Mouse (Mus musculus) lung, embryonic 15.5 days (tissue): Measurements from ENCODE around the gene Rnft2. TPM values are rescaled to one million over a fixed set of nuclear protein-coding genes. Genes with fewer than 3 reads are reported as not detected.

Experiments used
- ATAC-seq: fragments of 200-750 bp; cut with Nextera tagmentation; 2 replicates; pipeline ENCODE4 v1.8.0; 2017; ENCODE audit warnings: moderate number of reproducible peaks, borderline replicate concordance; ENCODE audit not compliant: low FRiP score, low TSS enrichment; ENCODE audit errors: extremely low read depth
- H3K27ac ChIP-seq: fragments of 300-500 bp; sonication (generic); 2 replicates; pipeline ENCODE4 v1.5.1; 2015; ENCODE audit warnings: moderate library complexity, mild to moderate bottlenecking, inconsistent platforms
- H3K27me3 ChIP-seq: fragments of 300-500 bp; sonication (generic); 2 replicates; pipeline ENCODE4 v1.6.1; 2015; ENCODE audit warnings: inconsistent platforms
- H3K36me3 ChIP-seq: fragments of 300-500 bp; sonication (generic); 2 replicates; pipeline ENCODE4 v1.6.1; 2015; ENCODE audit warnings: inconsistent platforms
- H3K4me1 ChIP-seq: fragments of 300-500 bp; sonication (generic); 2 replicates; pipeline ENCODE4 v1.6.1; 2015; ENCODE audit warnings: inconsistent platforms
- H3K4me2 ChIP-seq: fragments of 300-500 bp; sonication (generic); 2 replicates; pipeline ENCODE4 v1.6.1; 2015; ENCODE audit warnings: inconsistent platforms, mild to moderate bottlenecking, moderate library complexity
- H3K4me3 ChIP-seq: fragments of 300-500 bp; sonication (generic); 2 replicates; pipeline ENCODE4 v1.5.1; 2015; ENCODE audit warnings: mild to moderate bottlenecking, inconsistent platforms
- H3K9ac ChIP-seq: fragments of 300-500 bp; sonication (generic); 2 replicates; pipeline ENCODE4 v1.6.1; 2015; ENCODE audit warnings: inconsistent platforms
- H3K9me3 ChIP-seq: fragments of 300-500 bp; sonication (generic); 2 replicates; pipeline ENCODE4 v1.6.1; 2016; ENCODE audit warnings: inconsistent platforms
- WGBS: fragments of 180-500 bp; shearing (Covaris S2); methylation state at CpG from one replicate; pipeline ENCODE4 v1.1.7; 2015; 5-methylcytosine and 5-hydroxymethylcytosine counted together
- polyA plus RNA-seq: library from polyadenylated mRNA; unstranded; fragments of >200 nt; fragmentation: Nextera tagmentation; extraction: Ambion mirVana; gene quantifications from 2 replicates; pipeline ENCODE4 v1.2.1, GENCODE M21; 2015

Rnft2 gene
- polyA plus RNA-seq, 1 experiment from 2014 or later: 2.6 TPM

DNA sequence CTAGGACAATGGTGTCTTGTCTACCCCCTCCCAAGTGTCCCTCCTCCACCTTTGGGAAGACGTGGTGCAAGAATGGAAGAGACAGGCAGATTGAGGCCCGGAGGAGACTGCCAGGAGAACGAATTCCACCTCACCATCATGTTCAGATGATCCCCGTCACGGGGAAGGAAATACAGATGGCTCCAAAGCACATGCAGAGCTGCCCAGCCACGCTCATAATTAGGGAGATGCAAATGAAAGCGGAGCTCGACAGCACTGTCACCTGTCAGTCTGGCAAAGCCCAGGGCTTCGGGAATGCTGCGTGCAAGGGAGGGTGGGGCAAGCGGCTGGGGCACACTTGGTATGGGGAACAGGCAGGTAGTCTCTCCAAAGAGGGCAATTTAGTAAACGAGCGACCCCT is 47.5 kb downstream of the Rnft2 start:
- Histone ChIP-seq H3K4me1 (no peaks in the 10 kb centered on the region), H3K27me3 (peaks cover 12% of the 10 kb centered on the region), H3K4me2 (no peak overlapping the region), H3K9me3 (no peaks in the 10 kb centered on the region), H3K36me3 (no peaks in the 10 kb centered on the region), H3K27ac (no peak overlapping the region), H3K4me3 (no peak overlapping the region), H3K9ac (no peak overlapping the region)
- WGBS: 76% methylated on average over 13 of the region's 13 CpGs
- ATAC-seq: no peak

DNA sequence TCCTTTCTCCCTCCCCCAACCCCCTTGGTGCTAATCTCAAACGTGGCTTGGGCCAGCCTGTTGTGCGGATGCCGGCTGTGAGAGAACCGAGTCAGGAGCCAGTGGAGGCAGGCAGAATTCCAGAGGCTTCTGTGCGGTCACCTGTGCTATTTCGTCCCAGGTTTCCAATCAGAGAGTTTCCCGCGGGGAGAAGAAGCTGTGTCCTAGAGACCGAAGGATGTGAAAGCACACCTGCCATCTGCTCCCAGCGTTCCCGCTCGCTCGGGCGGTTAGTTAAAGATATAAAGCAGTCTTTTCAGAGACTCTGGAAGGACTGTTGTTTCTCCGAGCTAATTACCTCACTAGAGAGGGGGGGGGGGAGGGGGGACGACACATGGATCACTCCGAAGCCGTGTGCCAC is 52.7 kb downstream of the Rnft2 start:
- ATAC-seq: no peak
- 28% methylated on average over 18 of the region's 18 CpGs for WGBS
- Histone ChIP-seq H3K9ac (no peak overlapping the region), H3K36me3 (no peaks in the 10 kb centered on the region), H3K27ac (no peak overlapping the region), H3K9me3 (no peaks in the 10 kb centered on the region), H3K27me3 (peaks cover 32% of the 10 kb centered on the region), H3K4me3 (no peak overlapping the region), H3K4me2 (no peak overlapping the region), H3K4me1 (no peaks in the 10 kb centered on the region)

DNA sequence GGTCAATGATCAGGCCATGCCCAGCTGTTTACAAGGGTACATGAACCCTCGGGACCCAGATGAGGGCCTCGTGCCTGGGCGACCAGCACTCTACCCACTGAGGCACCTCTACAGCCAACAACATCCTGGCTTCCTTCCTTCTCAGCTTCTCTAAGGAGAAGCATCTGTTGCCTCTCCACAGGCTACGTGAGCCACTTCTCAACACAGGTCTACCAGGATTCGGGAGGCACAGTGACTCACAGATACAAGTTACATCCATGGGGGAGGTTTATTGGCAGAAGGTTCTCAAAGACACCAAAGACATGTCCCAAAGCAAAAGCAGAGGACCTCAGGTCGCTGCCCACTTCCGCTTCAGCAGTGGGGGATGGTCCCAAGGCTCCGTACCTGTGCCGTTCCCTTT is 54.4 kb downstream of the Rnft2 start:
- no peaks in the 10 kb centered on the region for H3K9me3 ChIP-seq
- H3K27me3 ChIP-seq: peaks cover 32% of the 10 kb centered on the region
- no peak overlapping the region for H3K27ac ChIP-seq
- ATAC-seq: no peak
- WGBS: 70% methylated on average over 9 of the region's 9 CpGs
- no peak overlapping the region for H3K4me2 ChIP-seq
- H3K9ac ChIP-seq: no peak overlapping the region
- H3K4me1 ChIP-seq: no peaks in the 10 kb centered on the region
- no peaks in the 10 kb centered on the region for H3K36me3 ChIP-seq
- H3K4me3 ChIP-seq: no peak overlapping the region

DNA sequence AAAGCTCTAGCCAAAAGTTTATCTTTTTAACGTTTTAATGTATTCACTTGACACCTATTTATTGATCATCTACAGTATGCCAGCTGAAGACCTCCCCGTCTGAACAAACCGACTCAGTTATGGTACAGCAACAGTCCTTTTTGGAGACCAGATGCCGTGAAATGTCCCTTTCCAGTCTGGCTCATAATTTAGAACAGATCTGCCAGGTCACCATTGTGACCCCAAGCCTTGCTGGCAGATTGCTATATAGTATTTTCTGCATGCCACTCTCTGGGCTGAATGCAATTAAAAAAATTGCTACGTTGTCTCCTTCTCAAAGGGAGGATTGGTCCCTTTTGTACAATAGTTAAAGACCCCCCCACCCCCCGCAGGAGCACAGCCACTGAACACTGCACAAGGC is 56.6 kb downstream of the Rnft2 start:
- Histone ChIP-seq H3K27ac (no peak overlapping the region), H3K4me2 (no peak overlapping the region), H3K4me3 (no peak overlapping the region), H3K9me3 (no peaks in the 10 kb centered on the region), H3K4me1 (no peaks in the 10 kb centered on the region), H3K9ac (no peak overlapping the region), H3K36me3 (no peaks in the 10 kb centered on the region), H3K27me3 (peaks cover 32% of the 10 kb centered on the region)
- ATAC-seq: no peak
- 48% methylated on average over 6 of the region's 6 CpGs for WGBS

DNA sequence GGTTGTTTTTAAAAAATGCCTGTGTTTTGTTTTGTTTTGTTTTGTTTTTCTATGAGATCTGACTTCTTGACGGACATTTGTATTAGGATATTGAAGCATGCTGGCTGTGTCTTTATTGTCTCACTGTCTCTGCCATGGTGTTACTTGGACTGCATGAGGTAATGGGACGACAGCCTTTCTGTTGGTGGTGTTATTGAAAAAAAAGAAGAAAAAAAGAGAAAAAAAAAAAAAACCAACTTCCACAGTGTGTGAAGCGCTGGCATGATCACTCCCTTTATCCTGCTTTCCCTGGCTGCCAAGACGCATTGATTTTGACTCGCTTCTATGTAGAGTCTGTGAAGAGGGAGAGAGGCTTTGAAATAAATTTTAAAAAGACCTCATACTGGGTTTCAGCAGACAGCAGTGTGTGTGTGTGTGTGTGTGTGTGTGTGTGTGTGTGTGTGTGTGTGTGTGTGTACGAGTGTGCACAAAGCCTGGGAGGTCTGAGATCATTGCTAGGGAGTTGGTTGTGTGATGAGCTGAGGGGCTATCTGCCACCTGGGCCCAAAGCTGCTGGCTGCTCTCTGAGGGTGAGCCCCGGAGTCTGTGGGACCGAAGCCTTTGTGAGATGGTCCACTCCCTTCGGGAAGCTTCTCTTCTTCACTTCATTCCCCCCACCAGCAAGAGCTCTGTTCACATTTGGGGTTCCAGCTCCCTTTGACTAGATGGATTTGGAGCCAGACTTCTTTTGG is 57.8 kb downstream of the Rnft2 start:
- Histone ChIP-seq H3K9ac (no peak overlapping the region), H3K27ac (no peak overlapping the region), H3K4me1 (no peaks in the 10 kb centered on the region), H3K4me3 (no peak overlapping the region), H3K9me3 (no peaks in the 10 kb centered on the region), H3K4me2 (no peak overlapping the region), H3K36me3 (no peaks in the 10 kb centered on the region), H3K27me3 (peaks cover 23% of the 10 kb centered on the region)
- ATAC-seq: no peak
- 76% methylated on average over 9 of the region's 9 CpGs for WGBS

DNA sequence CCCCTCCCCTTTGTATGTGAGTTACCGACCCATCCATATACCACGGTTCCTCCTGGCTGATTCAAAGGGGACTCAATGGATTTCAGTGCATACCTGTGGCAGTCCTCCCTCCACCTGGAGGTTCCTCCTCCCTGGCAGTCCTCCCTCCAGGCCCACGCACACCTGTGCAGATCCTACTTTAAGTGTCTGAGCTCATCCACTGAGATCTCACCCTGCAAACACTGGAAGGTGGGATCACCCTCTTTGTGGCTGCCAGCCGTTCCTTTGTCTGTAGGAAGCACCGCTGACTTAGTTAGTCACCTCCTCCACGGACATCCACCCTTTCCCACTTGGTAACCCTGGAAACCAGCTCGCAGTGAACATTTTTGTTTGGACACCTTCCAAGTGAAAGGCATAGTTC is 67.3 kb downstream of the Rnft2 start:
- H3K4me1 ChIP-seq: peaks cover 6% of the 10 kb centered on the region
- H3K27me3 ChIP-seq: peaks cover 35% of the 10 kb centered on the region
- H3K9ac ChIP-seq: no peak overlapping the region
- no peaks in the 10 kb centered on the region for H3K36me3 ChIP-seq
- 58% methylated on average over 7 of the region's 7 CpGs for WGBS
- ATAC-seq: no peak
- no peak overlapping the region for H3K27ac ChIP-seq
- no peak overlapping the region for H3K4me2 ChIP-seq
- H3K4me3 ChIP-seq: no peak overlapping the region
- 0 out of 2 replicates have a peak, but pooled peaks cover 6% of the 10 kb centered on the region for H3K9me3 ChIP-seq

DNA sequence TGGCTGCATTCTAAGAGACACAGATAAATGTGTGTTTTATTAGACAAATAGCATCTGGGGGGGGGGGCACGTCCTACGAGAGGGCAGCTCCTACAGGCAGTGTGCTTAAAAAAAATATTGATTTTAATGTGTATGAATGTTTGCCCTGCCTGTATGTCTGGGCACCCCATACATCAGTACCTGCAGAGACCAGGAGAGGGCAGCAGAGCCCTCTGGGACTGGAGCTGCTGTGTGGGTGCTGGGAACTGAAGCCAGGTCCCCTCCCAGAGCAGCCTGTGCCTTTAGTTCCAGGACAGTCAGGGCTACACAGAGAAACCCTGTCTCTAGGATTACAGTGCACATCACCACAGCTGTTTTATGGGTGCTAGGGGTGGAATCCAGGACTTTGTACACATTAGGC is 69.8 kb downstream of the Rnft2 start:
- no peaks in the 10 kb centered on the region for H3K36me3 ChIP-seq
- H3K4me2 ChIP-seq: no peak overlapping the region
- 0 out of 2 replicates have a peak, but pooled peaks cover 6% of the 10 kb centered on the region for H3K9me3 ChIP-seq
- H3K4me3 ChIP-seq: no peak overlapping the region
- H3K27me3 ChIP-seq: peaks cover 60% of the 10 kb centered on the region
- no peak overlapping the region for H3K27ac ChIP-seq
- peaks cover 20% of the 10 kb centered on the region for H3K4me1 ChIP-seq
- ATAC-seq: no peak
- H3K9ac ChIP-seq: no peak overlapping the region
- WGBS: 16% methylated on average over 2 of the region's 2 CpGs

DNA sequence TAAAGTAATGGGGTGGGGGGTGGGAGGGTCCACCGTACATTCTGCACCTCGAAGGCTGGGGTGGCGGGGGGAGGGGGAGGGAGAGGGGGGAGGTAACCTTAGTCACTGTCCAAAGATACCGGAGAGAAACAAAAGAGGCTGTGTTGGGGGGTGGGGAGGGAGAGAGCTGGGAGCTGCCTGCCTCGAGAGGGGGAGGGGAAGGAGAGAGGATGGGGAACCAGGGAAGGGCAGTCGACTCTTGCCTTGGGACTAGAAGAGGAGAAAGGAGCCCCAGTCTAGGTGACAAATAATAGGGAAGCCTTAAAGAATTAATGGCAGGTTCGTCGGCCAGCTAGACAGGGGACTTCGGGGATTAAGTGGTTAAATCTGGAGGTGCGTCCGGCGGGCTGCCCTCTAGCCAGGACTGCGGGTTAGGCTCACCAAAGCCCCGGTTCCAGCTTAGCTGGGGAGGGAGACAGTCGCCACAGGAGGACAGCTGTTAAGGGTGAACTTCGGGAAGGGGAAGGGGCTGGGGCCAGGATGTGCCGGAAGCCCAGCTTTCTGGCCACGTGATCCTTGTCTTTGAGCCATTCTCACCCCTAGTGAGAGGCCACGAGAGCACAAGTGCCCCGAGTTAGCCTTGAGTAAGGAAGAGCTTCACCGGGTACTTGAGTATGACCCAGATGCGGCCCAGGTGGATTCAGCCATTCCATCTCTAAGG is 70.5 kb downstream of the Rnft2 start:
- peak overlapping the region; percentile 41 for H3K4me2 ChIP-seq
- H3K27me3 ChIP-seq: peaks cover 67% of the 10 kb centered on the region
- no peak overlapping the region for H3K9ac ChIP-seq
- H3K4me1 ChIP-seq: peaks cover 23% of the 10 kb centered on the region
- WGBS: 0% methylated on average over 21 of the region's 22 CpGs
- H3K27ac ChIP-seq: no peak overlapping the region
- ATAC-seq: 0 out of 2 replicates have a peak, but pooled peaks have one; percentile 20
- no peaks in the 10 kb centered on the region for H3K36me3 ChIP-seq
- H3K4me3 ChIP-seq: peak overlapping the region; percentile 12
- H3K9me3 ChIP-seq: 0 out of 2 replicates have a peak, but pooled peaks cover 6% of the 10 kb centered on the region

DNA sequence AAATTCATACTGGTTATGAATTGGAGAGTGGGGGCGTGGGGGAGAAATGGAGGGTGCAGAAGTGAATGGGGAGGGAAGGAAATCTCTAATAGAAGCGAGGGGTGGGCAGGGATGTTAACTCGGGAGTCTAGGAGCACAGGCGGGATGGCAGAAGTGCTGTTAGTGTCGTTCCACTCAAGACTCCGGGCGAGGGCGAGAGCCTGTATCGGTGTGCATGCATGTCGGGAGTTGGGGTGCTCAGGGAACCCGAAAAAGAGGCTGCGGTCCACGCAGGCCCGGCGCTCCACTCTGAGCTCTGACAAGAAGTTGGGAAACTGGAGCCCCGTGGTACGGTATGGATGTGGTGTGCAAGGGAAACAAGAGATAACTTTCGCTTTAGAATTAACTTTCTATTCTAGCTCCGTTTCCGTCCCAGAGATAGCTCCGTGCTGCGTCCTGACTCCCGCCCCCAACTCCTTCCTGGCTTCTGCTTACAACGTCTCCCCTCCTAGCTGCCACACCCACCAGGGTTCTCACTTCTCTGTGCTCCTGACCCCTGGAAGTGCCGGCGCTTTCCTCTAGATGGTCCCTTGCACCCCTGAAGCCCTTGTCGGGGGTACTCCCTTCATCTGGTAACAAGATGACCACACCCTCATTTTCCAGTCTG is 72.7 kb downstream of the Rnft2 start:
- no peak overlapping the region for H3K27ac ChIP-seq
- H3K4me2 ChIP-seq: peak overlapping the region; percentile 65
- peaks cover 86% of the 10 kb centered on the region for H3K27me3 ChIP-seq
- peak overlapping the region; percentile 39 for H3K4me3 ChIP-seq
- H3K9ac ChIP-seq: no peak overlapping the region
- under 1% methylated on average over 27 of the region's 27 CpGs for WGBS
- H3K36me3 ChIP-seq: no peaks in the 10 kb centered on the region
- peaks cover 28% of the 10 kb centered on the region for H3K4me1 ChIP-seq
- ATAC-seq: no peak
- H3K9me3 ChIP-seq: 0 out of 2 replicates have a peak, but pooled peaks cover 6% of the 10 kb centered on the region

DNA sequence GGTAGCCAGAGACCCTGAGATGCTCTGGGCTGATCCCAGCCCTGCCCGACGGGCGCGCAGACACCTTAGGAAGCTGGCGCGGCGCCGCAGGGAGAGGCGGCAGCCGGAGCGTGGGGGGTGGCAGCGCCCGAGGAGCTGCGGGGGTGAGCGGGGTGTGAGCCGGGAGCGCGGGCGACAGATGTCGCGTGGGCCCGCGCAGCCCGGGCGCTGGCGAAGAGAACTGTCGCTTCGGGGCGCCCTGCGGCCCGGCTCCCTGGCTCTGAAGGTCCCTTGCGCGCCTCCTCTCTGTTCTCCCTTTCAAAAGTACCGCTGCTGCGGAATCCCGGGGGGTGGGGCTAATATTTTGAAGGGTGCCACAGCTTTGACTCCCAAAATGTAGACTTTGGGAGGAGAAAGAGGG is 73.3 kb downstream of the Rnft2 start:
- H3K27ac ChIP-seq: no peak overlapping the region
- H3K4me2 ChIP-seq: peak overlapping the region; percentile 65
- peak overlapping the region; percentile 39 for H3K4me3 ChIP-seq
- ATAC-seq: no peak
- no peak overlapping the region for H3K9ac ChIP-seq
- peaks cover 28% of the 10 kb centered on the region for H3K4me1 ChIP-seq
- 0 out of 2 replicates have a peak, but pooled peaks cover 6% of the 10 kb centered on the region for H3K9me3 ChIP-seq
- H3K27me3 ChIP-seq: peaks cover 90% of the 10 kb centered on the region
- under 1% methylated on average over 36 of the region's 36 CpGs for WGBS
- H3K36me3 ChIP-seq: no peaks in the 10 kb centered on the region

DNA sequence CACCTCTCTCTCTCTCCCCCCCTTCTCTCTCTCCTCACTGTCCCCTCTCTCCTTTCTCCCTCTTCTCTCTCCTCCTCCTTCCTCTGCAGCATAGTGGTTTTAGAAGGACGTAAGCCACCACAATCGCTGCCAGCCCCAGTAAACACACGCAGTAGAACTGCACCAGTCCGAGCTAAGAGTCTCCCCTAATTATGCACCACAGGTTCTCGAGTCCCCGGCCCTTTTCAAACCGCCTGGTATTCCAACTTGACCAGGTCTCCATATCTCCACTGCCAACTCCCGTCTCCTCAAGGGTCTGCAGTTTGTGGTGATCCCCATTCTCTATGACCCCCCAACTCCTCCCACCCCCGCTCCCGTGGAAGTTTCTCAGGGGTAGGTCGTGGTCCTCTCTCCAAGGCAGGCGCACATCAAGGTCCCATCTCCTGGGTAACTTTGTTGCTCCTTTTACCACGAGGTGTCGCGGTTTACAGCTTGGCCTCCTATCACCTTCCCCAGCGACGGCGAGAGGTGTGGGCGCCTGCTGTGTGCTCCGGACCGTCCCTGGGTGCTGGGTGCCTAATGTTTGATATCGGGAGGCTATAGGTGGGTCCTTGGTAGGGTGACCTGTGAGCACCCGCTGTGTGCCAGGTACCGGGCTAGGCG is 73.9 kb downstream of the Rnft2 start:
- no peak overlapping the region for H3K27ac ChIP-seq

More for the DNA sequence above, 73.9 kb downstream of the Rnft2 start:
- H3K9me3 ChIP-seq: 0 out of 2 replicates have a peak, but pooled peaks cover 6% of the 10 kb centered on the region
- ATAC-seq: no peak
- peaks cover 28% of the 10 kb centered on the region for H3K4me1 ChIP-seq
- no peaks in the 10 kb centered on the region for H3K36me3 ChIP-seq
- no peak overlapping the region for H3K9ac ChIP-seq
- H3K27me3 ChIP-seq: peaks cover 93% of the 10 kb centered on the region
- peak overlapping the region; percentile 39 for H3K4me3 ChIP-seq
- H3K4me2 ChIP-seq: peak overlapping the region; percentile 65
- under 1% methylated on average over 25 of the region's 25 CpGs for WGBS
